Mouse (Mus musculus): ENCODE data around the gene Methig1. TPM values are rescaled to one million over a fixed set of nuclear protein-coding genes. Genes with fewer than 3 reads are reported as not detected.
A peak's percentile ranks its signal among the peaks of the same experiment; 100 is the strongest.
"Not testable (repeated sequence)": the region's sequence is repeated elsewhere in the genome, so short reads cannot be mapped to it uniquely, and the experiment has no call there.

Gene Methig1
- polyA plus RNA-seq, 1 experiment, result not detected

- Histone ChIP-seq H3K79me2 (ENCODE audit: control insufficient read depth, insufficient read depth) (no peaks in the 10 kb centered on the region), H3K79me3 (ENCODE audit: low read depth) (no peaks in the 10 kb centered on the region), H3K36me3 (ENCODE audit: control insufficient read depth, insufficient read depth) (no peaks in the 10 kb centered on the region), H3K27me3 (ENCODE audit: control insufficient read depth, insufficient read depth, insufficient read length) (peaks cover 54% of the 10 kb centered on the region), H3ac (ENCODE audit: control insufficient read depth, insufficient read length, low read depth) (no peak overlapping the region), H3K4me3 (ENCODE audit: insufficient read depth, poor library complexity, severe bottlenecking) (no peak overlapping the region)
- TF ChIP-seq MYOG (IDR thresholded peaks at IDR 0.05; ENCODE audit: control insufficient read depth, extremely low read depth, insufficient read length) (no peak), MYOD1 (IDR thresholded peaks at IDR 0.05; ENCODE audit: control insufficient read depth, insufficient read length, low read depth) (no peak), USF1 (IDR thresholded peaks at IDR 0.05; ENCODE audit: low read depth) (no peak), MAX (IDR thresholded peaks at IDR 0.05) (no peak), CTCF (IDR thresholded peaks at IDR 0.05; ENCODE audit: control insufficient read depth, insufficient read depth, insufficient read length) (no peak), CEBPB (IDR thresholded peaks at IDR 0.05; ENCODE audit: low read depth) (no peak), FOSL1 (IDR thresholded peaks at IDR 0.05; ENCODE audit: insufficient read depth, low read length, poor library complexity, severe bottlenecking) (no peak)
Measured at GRCm38 (mm10) chr15:100367119-100367518, 14.2 kb downstream of the Methig1 start.

- H3ac ChIP-seq (ENCODE audit: control insufficient read depth, insufficient read length, low read depth), result no peak overlapping the region
- H3K4me3 ChIP-seq (ENCODE audit: insufficient read depth, poor library complexity, severe bottlenecking), result no peak overlapping the region
- H3K36me3 ChIP-seq (ENCODE audit: control insufficient read depth, insufficient read depth), result no peaks in the 10 kb centered on the region
- TF ChIP-seq CTCF (IDR thresholded peaks at IDR 0.05; ENCODE audit: control insufficient read depth, insufficient read depth, insufficient read length), result peak; percentile 36
- no peak for TF ChIP-seq MYOD1 (IDR thresholded peaks at IDR 0.05; ENCODE audit: control insufficient read depth, insufficient read length, low read depth)
- H3K79me3 ChIP-seq (ENCODE audit: low read depth), result no peaks in the 10 kb centered on the region
- peaks cover 4% of the 10 kb centered on the region for H3K27me3 ChIP-seq (ENCODE audit: control insufficient read depth, insufficient read depth, insufficient read length)
- no peaks in the 10 kb centered on the region for H3K79me2 ChIP-seq (ENCODE audit: control insufficient read depth, insufficient read depth)
Measured at GRCm38 (mm10) chr15:100375066-100375465, 22.1 kb downstream of the Methig1 start.

- not testable (repeated sequence) for H3K79me3 ChIP-seq (ENCODE audit: low read depth); H3K36me3 ChIP-seq (ENCODE audit: control insufficient read depth, insufficient read depth); H3ac ChIP-seq (ENCODE audit: control insufficient read depth, insufficient read length, low read depth); H3K4me3 ChIP-seq (ENCODE audit: insufficient read depth, poor library complexity, severe bottlenecking); H3K79me2 ChIP-seq (ENCODE audit: control insufficient read depth, insufficient read depth); H3K27me3 ChIP-seq (ENCODE audit: control insufficient read depth, insufficient read depth, insufficient read length)
Measured at GRCm38 (mm10) chr15:100377847-100378505, 25.0 kb downstream of the Methig1 start.

- no peak overlapping the region for H3K4me3 ChIP-seq (ENCODE audit: insufficient read depth, poor library complexity, severe bottlenecking)
- H3K79me3 ChIP-seq (ENCODE audit: low read depth), result no peaks in the 10 kb centered on the region
- TF ChIP-seq MAX (IDR thresholded peaks at IDR 0.05), result no peak
- TF ChIP-seq USF1 (IDR thresholded peaks at IDR 0.05; ENCODE audit: low read depth), result no peak
- no peak for TF ChIP-seq CEBPB (IDR thresholded peaks at IDR 0.05; ENCODE audit: low read depth)
- no peak for TF ChIP-seq MYOD1 (IDR thresholded peaks at IDR 0.05; ENCODE audit: control insufficient read depth, insufficient read length, low read depth)
- H3K36me3 ChIP-seq (ENCODE audit: control insufficient read depth, insufficient read depth), result no peaks in the 10 kb centered on the region
- peaks cover 10% of the 10 kb centered on the region for H3K27me3 ChIP-seq (ENCODE audit: control insufficient read depth, insufficient read depth, insufficient read length)
- H3ac ChIP-seq (ENCODE audit: control insufficient read depth, insufficient read length, low read depth), result no peak overlapping the region
- H3K79me2 ChIP-seq (ENCODE audit: control insufficient read depth, insufficient read depth), result no peaks in the 10 kb centered on the region
Measured at GRCm38 (mm10) chr15:100379658-100380057, 26.7 kb downstream of the Methig1 start.

GRCm38 (mm10) chr15:100380104-100380503 lies 27.2 kb downstream of the Methig1 start:
- Histone ChIP-seq H3K36me3 (ENCODE audit: control insufficient read depth, insufficient read depth) (no peaks in the 10 kb centered on the region), H3K4me3 (ENCODE audit: insufficient read depth, poor library complexity, severe bottlenecking) (no peak overlapping the region), H3ac (ENCODE audit: control insufficient read depth, insufficient read length, low read depth) (no peak overlapping the region), H3K27me3 (ENCODE audit: control insufficient read depth, insufficient read depth, insufficient read length) (peaks cover 10% of the 10 kb centered on the region), H3K79me2 (ENCODE audit: control insufficient read depth, insufficient read depth) (no peaks in the 10 kb centered on the region), H3K79me3 (ENCODE audit: low read depth) (no peaks in the 10 kb centered on the region)
- no peak for TF ChIP-seq MYOG (IDR thresholded peaks at IDR 0.05; ENCODE audit: control insufficient read depth, extremely low read depth, insufficient read length)
- TF ChIP-seq CTCF (IDR thresholded peaks at IDR 0.05; ENCODE audit: control insufficient read depth, insufficient read depth, insufficient read length), result no peak
- TF ChIP-seq USF1 (IDR thresholded peaks at IDR 0.05; ENCODE audit: low read depth), result no peak
- no peak for TF ChIP-seq MAX (IDR thresholded peaks at IDR 0.05)
- TF ChIP-seq CEBPB (IDR thresholded peaks at IDR 0.05; ENCODE audit: low read depth), result no peak
- no peak for TF ChIP-seq FOSL1 (IDR thresholded peaks at IDR 0.05; ENCODE audit: insufficient read depth, low read length, poor library complexity, severe bottlenecking)
- TF ChIP-seq MYOD1 (IDR thresholded peaks at IDR 0.05; ENCODE audit: control insufficient read depth, insufficient read length, low read depth), result no peak

GRCm38 (mm10) chr15:100385705-100386104 lies 32.8 kb downstream of the Methig1 start:
- Histone ChIP-seq H3K36me3 (ENCODE audit: control insufficient read depth, insufficient read depth) (no peaks in the 10 kb centered on the region), H3K79me2 (ENCODE audit: control insufficient read depth, insufficient read depth) (no peaks in the 10 kb centered on the region), H3K79me3 (ENCODE audit: low read depth) (no peaks in the 10 kb centered on the region), H3K4me3 (ENCODE audit: insufficient read depth, poor library complexity, severe bottlenecking) (no peak overlapping the region), H3ac (ENCODE audit: control insufficient read depth, insufficient read length, low read depth) (no peak overlapping the region), H3K27me3 (ENCODE audit: control insufficient read depth, insufficient read depth, insufficient read length) (peaks cover 10% of the 10 kb centered on the region)
- TF ChIP-seq USF1 (IDR thresholded peaks at IDR 0.05; ENCODE audit: low read depth), result no peak
